Mouse (Mus musculus) intestine, embryonic 14.5 days (tissue): ENCODE measurements at regions not wholly inside any gene's neighbourhood (a gene's known extent, or its start where the extent isn't known, plus 50 kb on each side); places are given as distances from the start of the nearest gene placed in this dataset.

Experiments
- ATAC-seq: fragments of 200-750 bp; cut with Nextera tagmentation; replicated peaks from 2 replicates; pipeline ENCODE4 v1.8.0; 2017; ENCODE audit warnings: low read depth, moderate number of reproducible peaks, moderate TSS enrichment, moderate library complexity; ENCODE audit not compliant: low FRiP score, low TSS enrichment
- DNase-seq: peaks from one replicate; pipeline ENCODE4 v3.0.0-alpha.2; 2018; ENCODE audit warnings: low spot score
- H3K27ac ChIP-seq: fragments of 300-500 bp; sonication (generic); 2 replicates; pipeline ENCODE4 v1.5.1; 2014; ENCODE audit warnings: low read depth, mild to moderate bottlenecking, control low read depth
- H3K27me3 ChIP-seq: fragments of 300-500 bp; sonication (generic); replicated peaks from 2 replicates; pipeline ENCODE4 v1.6.1; 2014; ENCODE audit warnings: low read length, control low read depth; ENCODE audit not compliant: control insufficient read depth, insufficient read depth
- H3K36me3 ChIP-seq: fragments of 300-500 bp; sonication (generic); 2 replicates; pipeline ENCODE4 v1.6.1; 2014; ENCODE audit warnings: low read length, control low read depth; ENCODE audit not compliant: control insufficient read depth, insufficient read depth
- H3K4me1 ChIP-seq: fragments of 300-500 bp; sonication (generic); replicated peaks from 2 replicates; pipeline ENCODE4 v1.6.1; 2014; ENCODE audit warnings: low read length, control low read depth, mixed read lengths; ENCODE audit not compliant: control insufficient read depth, insufficient read depth
- H3K4me2 ChIP-seq: fragments of 300-500 bp; sonication (generic); 2 replicates; pipeline ENCODE4 v1.6.1; 2014; ENCODE audit warnings: low read length
- H3K4me3 ChIP-seq: fragments of 300-500 bp; sonication (generic); 2 replicates; pipeline ENCODE4 v1.5.1; 2014; ENCODE audit warnings: low read depth, low read length, control low read depth, mixed read lengths
- H3K9ac ChIP-seq: fragments of 300-500 bp; sonication (generic); 2 replicates; pipeline ENCODE4 v1.6.1; 2014; ENCODE audit warnings: mild to moderate bottlenecking, low read length
- H3K9me3 ChIP-seq: fragments of 300-500 bp; sonication (generic); 2 replicates; pipeline ENCODE4 v1.6.1; 2016; ENCODE audit warnings: low read length, control low read depth; ENCODE audit not compliant: control insufficient read depth
- WGBS: fragments of 180-500 bp; shearing (Covaris S2); extraction: QIAGEN DNeasy Blood & Tissue Kit; methylation state at CpG from one replicate; pipeline ENCODE4 v1.1.7; 2014; 5-methylcytosine and 5-hydroxymethylcytosine counted together

DNA sequence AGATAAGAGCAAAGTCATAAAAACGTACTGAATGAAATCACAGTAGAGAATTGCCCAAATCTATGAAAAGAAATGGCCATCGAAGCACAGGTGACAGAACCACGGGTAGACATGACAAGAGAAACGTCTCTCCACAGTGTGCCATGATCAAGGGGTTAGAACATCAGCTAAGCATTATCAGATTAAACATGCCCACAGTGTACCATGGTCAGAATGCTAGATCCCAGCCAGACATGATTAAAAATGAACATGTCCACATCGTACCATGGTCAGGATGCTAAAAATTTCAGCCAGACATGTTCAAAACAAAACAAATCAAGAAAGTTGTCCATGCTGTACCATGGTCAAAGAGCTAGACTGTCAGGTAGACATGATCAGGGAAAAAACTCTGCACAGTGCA is 106.8 kb downstream of the S1pr1 start:
- no peak overlapping the region for H3K27ac ChIP-seq
- no peaks in the 10 kb centered on the region for H3K36me3 ChIP-seq
- DNase-seq = no peak
- no peak for ATAC-seq
- no peaks in the 10 kb centered on the region for H3K4me1 ChIP-seq
- H3K9ac ChIP-seq = no peak overlapping the region
- WGBS = 84% methylated on average over 5 of the region's 5 CpGs
- no peaks in the 10 kb centered on the region for H3K9me3 ChIP-seq
- H3K27me3 ChIP-seq = no peaks in the 10 kb centered on the region
- no peak overlapping the region for H3K4me3 ChIP-seq
- H3K4me2 ChIP-seq = no peak overlapping the region

DNA sequence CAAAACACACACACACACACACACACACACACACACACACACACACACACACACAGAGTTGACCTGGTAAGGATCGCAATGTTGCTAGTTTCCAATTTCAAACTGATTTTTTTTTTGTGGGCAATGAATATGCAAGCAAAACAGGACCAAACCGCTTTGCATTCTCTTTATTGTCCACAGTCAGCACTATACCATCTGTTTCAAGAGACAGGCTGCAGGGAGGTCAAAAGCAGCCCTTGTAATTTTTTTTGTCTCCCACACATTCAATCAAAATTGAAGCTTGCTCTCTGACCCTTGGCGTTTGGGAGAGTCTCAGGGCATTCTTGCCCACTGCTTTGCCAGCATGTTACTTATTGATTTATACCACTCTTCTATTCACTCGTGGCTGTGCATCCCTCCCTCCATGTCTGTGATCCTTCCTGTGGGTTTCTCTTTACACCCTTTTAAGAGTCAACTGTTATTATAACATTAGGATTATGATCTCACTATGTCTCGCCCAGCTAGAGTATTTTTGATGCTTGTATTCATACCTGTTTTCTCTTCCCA is 110.1 kb downstream of the S1pr1 start:
- 55% methylated on average over 5 of the region's 5 CpGs for WGBS
- no peak overlapping the region for H3K4me3 ChIP-seq

DNA sequence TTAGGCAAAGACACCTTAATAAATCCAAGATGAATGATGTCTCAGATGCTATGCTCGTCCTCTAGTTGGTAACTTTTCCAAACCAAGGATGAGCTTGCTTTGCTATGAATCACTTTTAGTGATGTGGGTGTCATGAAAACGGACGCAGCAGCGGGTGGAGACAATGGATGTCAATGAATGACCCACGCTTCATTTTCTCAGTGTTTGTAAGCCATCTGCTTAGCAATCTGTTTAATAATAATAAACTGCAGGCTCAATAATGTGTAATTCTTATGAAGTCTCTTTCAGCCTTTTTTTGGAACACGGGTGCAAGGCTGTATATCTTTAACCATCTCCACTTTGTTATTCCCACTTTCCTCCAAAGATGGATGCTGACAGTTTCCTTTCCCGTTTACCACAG is 110.6 kb downstream of the S1pr1 start:
- DNase-seq (no peak), ATAC-seq (no peak)
- H3K27me3 ChIP-seq = no peaks in the 10 kb centered on the region
- no peaks in the 10 kb centered on the region for H3K4me1 ChIP-seq
- no peaks in the 10 kb centered on the region for H3K36me3 ChIP-seq
- no peaks in the 10 kb centered on the region for H3K9me3 ChIP-seq
- H3K9ac ChIP-seq = no peak overlapping the region
- 74% methylated on average over 7 of the region's 7 CpGs for WGBS
- no peak overlapping the region for H3K4me2 ChIP-seq
- no peak overlapping the region for H3K4me3 ChIP-seq
- H3K27ac ChIP-seq = no peak overlapping the region

More for the DNA sequence above, 110.1 kb downstream of the S1pr1 start:
- no peak overlapping the region for H3K27ac ChIP-seq
- ATAC-seq = no peak
- H3K27me3 ChIP-seq = no peaks in the 10 kb centered on the region
- H3K36me3 ChIP-seq = no peaks in the 10 kb centered on the region
- H3K9me3 ChIP-seq = no peaks in the 10 kb centered on the region
- no peak overlapping the region for H3K9ac ChIP-seq
- no peak overlapping the region for H3K4me2 ChIP-seq
- no peak for DNase-seq
- no peaks in the 10 kb centered on the region for H3K4me1 ChIP-seq

DNA sequence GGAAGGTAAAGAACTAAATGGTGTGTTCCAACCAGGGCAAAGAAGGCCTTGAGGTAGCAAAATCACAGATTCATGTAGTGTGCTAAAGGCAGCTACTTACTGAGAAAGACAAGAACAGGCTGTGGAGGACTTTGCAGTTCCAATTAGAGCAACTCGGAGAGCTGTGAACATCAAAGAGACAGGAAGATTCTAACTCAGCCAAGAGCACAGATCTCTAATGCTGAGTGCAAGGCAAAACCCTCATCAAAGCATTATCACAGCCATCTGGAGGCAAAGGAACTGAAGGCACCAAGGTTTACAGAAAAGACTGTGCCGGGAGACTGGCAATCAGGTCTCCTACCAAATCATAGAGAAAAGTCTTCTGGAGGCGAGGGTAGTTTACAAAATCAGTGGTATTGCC is 111.1 kb downstream of the S1pr1 start:
- no peak overlapping the region for H3K4me2 ChIP-seq
- H3K4me3 ChIP-seq = no peak overlapping the region
- no peaks in the 10 kb centered on the region for H3K27me3 ChIP-seq
- H3K27ac ChIP-seq = no peak overlapping the region
- 64% methylated on average over 3 of the region's 3 CpGs for WGBS
- no peaks in the 10 kb centered on the region for H3K4me1 ChIP-seq
- H3K9ac ChIP-seq = no peak overlapping the region
- no peak for DNase-seq
- no peak for ATAC-seq
- no peaks in the 10 kb centered on the region for H3K36me3 ChIP-seq
- no peaks in the 10 kb centered on the region for H3K9me3 ChIP-seq

DNA sequence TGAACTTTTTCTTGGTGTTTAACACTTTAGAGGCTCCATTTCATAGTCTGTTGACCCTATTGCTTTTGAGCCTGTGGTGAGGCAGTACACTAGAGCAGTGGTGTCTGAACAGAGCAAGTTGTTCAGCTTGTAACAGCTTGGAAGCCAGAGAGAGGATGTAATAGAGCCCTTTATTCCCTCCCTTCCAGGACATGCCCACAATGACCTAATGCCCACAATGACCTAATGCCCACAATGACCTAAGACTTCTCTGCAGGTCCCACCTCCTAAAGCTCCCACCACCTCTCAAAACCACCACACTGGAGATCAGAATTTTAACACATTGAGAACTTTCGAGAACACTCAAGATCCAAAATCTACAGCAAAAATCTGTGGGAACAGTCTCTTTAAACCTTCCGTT is 115.6 kb downstream of the S1pr1 start:
- Histone ChIP-seq H3K27ac (no peak overlapping the region), H3K9me3 (no peaks in the 10 kb centered on the region), H3K4me3 (no peak overlapping the region), H3K9ac (no peak overlapping the region), H3K36me3 (no peaks in the 10 kb centered on the region), H3K4me1 (no peaks in the 10 kb centered on the region), H3K27me3 (no peaks in the 10 kb centered on the region), H3K4me2 (no peak overlapping the region)
- WGBS = 90% methylated on average over 2 of the region's 2 CpGs
- ATAC-seq (no peak), DNase-seq (no peak)

DNA sequence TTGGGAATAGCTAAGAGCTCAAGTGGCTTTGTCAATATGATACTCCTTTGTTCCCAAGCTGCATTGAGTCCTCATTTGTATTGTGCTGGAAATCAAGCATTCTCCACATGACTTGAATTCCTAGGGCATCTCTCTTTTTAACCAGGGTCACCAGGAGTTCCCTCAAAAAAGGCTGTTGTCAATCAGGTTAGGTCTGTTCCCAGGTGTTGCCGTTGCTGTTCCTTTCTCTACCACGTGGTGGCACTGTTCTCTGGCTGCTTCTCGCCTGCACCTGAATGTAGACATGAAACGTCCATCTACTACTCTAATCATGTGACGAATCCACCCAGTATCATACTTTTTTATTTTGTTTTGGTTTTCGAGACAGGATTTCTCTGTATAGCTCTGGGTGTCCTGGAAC is 118.3 kb downstream of the S1pr1 start:
- Histone ChIP-seq H3K4me1 (no peaks in the 10 kb centered on the region), H3K4me2 (no peak overlapping the region), H3K4me3 (no peak overlapping the region), H3K9ac (no peak overlapping the region), H3K27ac (no peak overlapping the region), H3K9me3 (no peaks in the 10 kb centered on the region), H3K36me3 (no peaks in the 10 kb centered on the region), H3K27me3 (no peaks in the 10 kb centered on the region)
- WGBS = 32% methylated on average over 6 of the region's 6 CpGs
- ATAC-seq (no peak), DNase-seq (peak; percentile 70)

DNA sequence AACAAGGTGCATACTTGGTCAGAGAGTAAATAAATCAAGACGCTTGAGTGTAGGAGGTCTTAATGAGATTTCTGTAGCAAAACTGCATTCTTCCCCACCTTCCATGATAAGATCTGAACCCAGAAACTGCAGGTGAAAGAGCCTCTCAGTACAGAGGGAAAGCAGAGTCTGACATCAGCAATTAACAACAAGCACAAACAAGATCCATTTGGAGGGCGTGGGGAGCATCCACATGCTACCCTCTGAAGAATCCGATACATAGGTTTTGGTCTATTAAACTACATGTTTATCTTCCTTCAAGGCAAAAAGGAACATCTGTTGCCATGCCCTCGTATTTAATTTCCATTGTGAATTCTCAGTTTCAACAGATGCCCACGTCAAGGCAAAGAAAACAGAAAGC is 124.2 kb downstream of the S1pr1 start:
- no peaks in the 10 kb centered on the region for H3K27me3 ChIP-seq
- H3K4me3 ChIP-seq = no peak overlapping the region
- no peaks in the 10 kb centered on the region for H3K4me1 ChIP-seq
- no peak overlapping the region for H3K9ac ChIP-seq
- no peaks in the 10 kb centered on the region for H3K36me3 ChIP-seq
- H3K4me2 ChIP-seq = no peak overlapping the region
- H3K27ac ChIP-seq = no peak overlapping the region
- no peaks in the 10 kb centered on the region for H3K9me3 ChIP-seq
- WGBS = 71% methylated on average over 5 of the region's 5 CpGs
- no peak for ATAC-seq
- no peak for DNase-seq

DNA sequence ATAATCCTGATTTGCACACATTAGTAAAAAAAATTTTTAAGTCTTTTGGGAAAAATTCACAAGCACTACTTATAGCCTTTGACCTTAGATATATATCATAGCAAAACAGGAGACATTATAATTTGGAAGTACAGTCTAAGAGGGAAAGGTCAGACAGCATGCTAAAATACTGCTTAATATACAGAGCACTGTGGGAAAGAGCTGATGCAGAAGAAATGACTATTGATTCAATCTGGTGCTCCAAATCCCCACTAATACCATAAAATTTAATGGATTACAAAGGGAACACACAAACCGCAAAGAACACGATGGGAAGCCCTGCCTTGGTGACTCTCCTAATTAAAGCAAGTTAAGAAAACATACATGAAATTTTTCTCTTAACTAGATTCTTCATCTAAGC is 126.3 kb downstream of the S1pr1 start:
- Histone ChIP-seq H3K36me3 (no peaks in the 10 kb centered on the region), H3K9ac (no peak overlapping the region), H3K4me1 (no peaks in the 10 kb centered on the region), H3K4me3 (no peak overlapping the region), H3K27ac (no peak overlapping the region), H3K9me3 (no peaks in the 10 kb centered on the region), H3K27me3 (no peaks in the 10 kb centered on the region), H3K4me2 (no peak overlapping the region)
- ATAC-seq = no peak
- WGBS = 77% methylated on average over 2 of the region's 2 CpGs
- DNase-seq = no peak

DNA sequence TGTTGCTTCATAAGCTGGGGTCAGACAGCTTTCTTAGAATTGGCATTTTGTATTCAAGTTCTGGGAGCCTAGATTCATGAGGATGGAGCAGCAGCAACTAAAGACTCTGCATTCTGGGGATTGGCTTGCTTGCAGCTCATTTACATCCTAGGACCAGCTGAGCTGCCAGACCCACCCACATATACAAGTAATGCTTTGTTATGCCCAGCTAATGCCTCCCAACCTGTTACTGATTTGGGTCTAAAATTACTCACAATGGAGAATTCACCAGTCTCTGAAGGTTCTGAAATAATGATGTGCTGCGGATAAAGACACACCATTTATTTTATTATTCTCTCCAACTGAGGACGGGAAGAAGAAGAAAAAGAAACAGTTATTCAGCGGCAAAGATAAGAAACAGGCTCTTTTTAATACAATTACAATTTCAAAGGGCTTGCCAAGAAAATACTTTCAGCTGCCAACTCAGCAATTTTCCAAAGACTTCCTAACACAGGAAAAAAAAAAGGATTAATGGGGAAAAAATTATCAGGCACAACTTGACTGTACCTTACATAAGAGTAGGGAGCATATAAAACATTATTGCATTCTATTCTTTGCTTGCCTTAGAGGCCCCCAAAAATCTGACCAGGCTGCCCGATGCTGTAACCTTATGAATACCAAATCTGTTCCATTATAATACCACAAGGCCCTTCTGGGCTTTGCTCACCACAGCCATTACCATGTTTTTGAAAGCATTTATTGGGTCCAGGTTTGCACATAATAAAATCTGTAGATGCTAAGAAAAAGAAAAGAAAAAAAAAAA is 134.5 kb downstream of the S1pr1 start:
- Histone ChIP-seq H3K27me3 (no peaks in the 10 kb centered on the region), H3K27ac (no peak overlapping the region), H3K4me2 (no peak overlapping the region), H3K4me1 (no peaks in the 10 kb centered on the region), H3K4me3 (no peak overlapping the region), H3K36me3 (no peaks in the 10 kb centered on the region), H3K9me3 (no peaks in the 10 kb centered on the region), H3K9ac (no peak overlapping the region)
- ATAC-seq = no peak
- WGBS = 67% methylated on average over 4 of the region's 4 CpGs
- DNase-seq = no peak
